8 mouse cellular contexts compared by ENCODE assay signal in genomic region chr9:46175300-46175699, GRCm38 (mm10). TPM values are rescaled to one million over a fixed set of nuclear protein-coding genes. Genes with fewer than 3 reads are reported as not detected.
DNase-seq lines count a peak whose midpoint lies in the region; TF ChIP-seq lines count a peak whose summit lies in the region.

No protein-coding gene starts in this region.

- TF ChIP-seq CTCF in CH12.LX (conservative IDR thresholded peaks at IDR 0.05 in 1 of 2, IDR thresholded peaks at IDR 0.05 in 1 of 2; ENCODE audit: low read depth in 2 of 2, low read length in 2 of 2): no peak

- no peaks in the 10 kb centered on the region for H3K27me3 ChIP-seq in CH12.LX (replicated peaks)

- peak; percentile 95 for DNase-seq in 3T3-L1 (ENCODE audit: low read depth, low spot score)
- DNase-seq in CH12.LX (ENCODE audit: extremely low read depth): peak; percentile 96
- peak; percentile 32 for DNase-seq in heart, postnatal 4 days
- peak; percentile 77 for DNase-seq in lung, postnatal 36 days
- DNase-seq in thymus, postnatal 36 days: peak; percentile 84 to 92
- DNase-seq in cerebellum, adult 11 months: no peak
- DNase-seq in left cerebral cortex, adult 18-20 months (ENCODE audit: low spot score in 2 of 2): no peak
- DNase-seq in cerebellum, postnatal 10 days: no peak

- H3K27ac ChIP-seq in CH12.LX (ENCODE audit: insufficient read depth, low read depth): peak overlapping the region; percentile 99

- H3K4me1 ChIP-seq in CH12.LX (ENCODE audit: control insufficient read depth in 1 of 2, insufficient read depth in 2 of 2): peaks cover 14 to 53% of the 10 kb centered on the region in 2 experiments

- H3K4me3 ChIP-seq in CH12.LX (replicated peaks in 1 of 3; ENCODE audit: low read depth in 2 of 3, low read length in 2 of 3, poor library complexity in 1 of 3): peak overlapping the region; percentile 46 to 54 (median 53)

- peak overlapping the region; percentile 80 for H3K4me2 ChIP-seq in CH12.LX (ENCODE audit: insufficient read depth, low read depth, poor library complexity, severe bottlenecking)

- peaks cover 23 to 33% of the 10 kb centered on the region in 2 experiments for H3K36me3 ChIP-seq in CH12.LX (replicated peaks in 1 of 2; ENCODE audit: control insufficient read depth in 1 of 2, insufficient read depth in 1 of 2, low read length in 1 of 2)

- H3K9ac ChIP-seq in CH12.LX (ENCODE audit: insufficient read depth, low read depth): peak overlapping the region; percentile 98

- TF ChIP-seq RAD21 in CH12.LX (IDR thresholded peaks at IDR 0.05; ENCODE audit: low read depth, low read length): no peak

- H3K79me2 ChIP-seq in CH12.LX (replicated peaks; ENCODE audit: control insufficient read depth, extremely low read depth, insufficient read depth, poor library complexity, severe bottlenecking): no peaks in the 10 kb centered on the region; the same call in 1 of the 2 replicates

- no peaks in the 10 kb centered on the region for H3K9me3 ChIP-seq in CH12.LX (replicated peaks; ENCODE audit: low read length)

- peak; percentile 84 for TF ChIP-seq POLR2A in CH12.LX (IDR thresholded peaks at IDR 0.05; ENCODE audit: low read depth, low read length)

- 0 out of 2 replicates have a peak, but pooled peaks have one; percentile 9 for TF ChIP-seq EP300 in CH12.LX (IDR thresholded peaks at IDR 0.05; ENCODE audit: low read length)

- in situ Hi-C loops in CH12.LX (cut with MboI; ENCODE audit: low pct_ligation_motif_present, low pct_unique_long_range_greater_than_20kb, low sequenced_read_pairs): no loop called here

- dilution Hi-C loops in CH12.LX (cut with MboI; ENCODE audit: extremely low pct_ligation_motif_present, extremely low pct_unique_long_range_greater_than_20kb, low sequenced_read_pairs): no loop called here

TF ChIP-seq in CH12.LX, 34 proteins besides CTCF, POLR2A, EP300 and RAD21:
- TF ChIP-seq MYC (IDR thresholded peaks at IDR 0.05; ENCODE audit: low read depth, low read length) (peak; percentile 37; the same call in 1 of the 2 replicates), NELFE (IDR thresholded peaks at IDR 0.05; ENCODE audit: low read depth, low read length) (peak; percentile 73; the same call in 1 of the 2 replicates), TCF12 (IDR thresholded peaks at IDR 0.05; ENCODE audit: low read depth, low read length) (peak; percentile 88), ELF1 (IDR thresholded peaks at IDR 0.05; ENCODE audit: low read depth, low read length) (peak; percentile 60), POLR2AphosphoS2 (IDR thresholded peaks at IDR 0.05; ENCODE audit: low read depth, low read length) (peak; percentile 81), JUN (IDR thresholded peaks at IDR 0.05; ENCODE audit: insufficient read depth, low read depth, low read length) (no peak), ZKSCAN1 (IDR thresholded peaks at IDR 0.05; ENCODE audit: borderline replicate concordance, low read depth, low read length) (no peak), HCFC1 (IDR thresholded peaks at IDR 0.05; ENCODE audit: low read depth, low read length) (peak; percentile 50), USF1 (IDR thresholded peaks at IDR 0.05; ENCODE audit: low read depth, low read length) (no peak), KAT2A (IDR thresholded peaks at IDR 0.05; ENCODE audit: insufficient replicate concordance, low read length) (no peak), CHD2 (IDR thresholded peaks at IDR 0.05; ENCODE audit: low read length) (no peak), ZC3H11A (IDR thresholded peaks at IDR 0.05; ENCODE audit: low read depth, low read length) (no peak), IRF4 (IDR thresholded peaks at IDR 0.05; ENCODE audit: low read depth, low read length) (peak; percentile 37; the same call in 1 of the 2 replicates), MAFK (IDR thresholded peaks at IDR 0.05; ENCODE audit: insufficient replicate concordance, low read length) (no peak), PAX5 (IDR thresholded peaks at IDR 0.05; ENCODE audit: low read length) (no peak), MAX (IDR thresholded peaks at IDR 0.05; ENCODE audit: low read length) (peak; percentile 36), CHD1 (IDR thresholded peaks at IDR 0.05; ENCODE audit: low read depth, low read length) (no peak), ZMIZ1 (IDR thresholded peaks at IDR 0.05; ENCODE audit: low read depth, low read length) (peak; percentile 84), TBP (conservative IDR thresholded peaks at IDR 0.05; ENCODE audit: low read depth, low read length) (peak; percentile 97), UBTF (IDR thresholded peaks at IDR 0.05; ENCODE audit: low read depth, low read length) (no peak), SIN3A (IDR thresholded peaks at IDR 0.05; ENCODE audit: low read length) (no peak; the same call in 1 of the 2 replicates), ZNF384 (IDR thresholded peaks at IDR 0.05; ENCODE audit: low read depth, low read length) (no peak), MXI1 (IDR thresholded peaks at IDR 0.05; ENCODE audit: low read depth, low read length) (peak; percentile 42; the same call in 1 of the 2 replicates)

RNA-seq across cellular contexts. Expression of gene Apoa1, which starts 53.1 kb away (rescaled TPM):
- not detected in 2 replicates for total RNA-seq in CH12.LX (2012; rRNA removed)
- total RNA-seq in CH12.LX (2014; rRNA removed): not detected in 2 replicates
- polyA plus RNA-seq in CH12.LX (2012; ENCODE audit: insufficient read length, low read depth): not detected in 2 replicates
- under 1 TPM; 0.45 to 0.61 TPM for total RNA-seq in heart, postnatal 4 days (2021)
- total RNA-seq in left cerebral cortex, adult 18-20 months (2021): not detected

Comparison
In these comparisons a context has a peak if more than half of its experiments do, and no peak if none do; other contexts are left out.
1. DNase-seq: peak in 3T3-L1 (single experiment), CH12.LX (single experiment), heart, postnatal 4 days (single experiment), lung, postnatal 36 days (single experiment) and thymus, postnatal 36 days (2 of 2); none in cerebellum, adult 11 months (single experiment), left cerebral cortex, adult 18-20 months (0 of 2) and cerebellum, postnatal 10 days (0 of 2).